Mouse (Mus musculus): ENCODE measurements around the gene Gm3033. TPM values are rescaled to one million over a fixed set of nuclear protein-coding genes. Genes with fewer than 3 reads are reported as not detected.
"Not testable (repeated sequence)": the region's sequence is repeated elsewhere in the genome, so short reads cannot be mapped to it uniquely, and the experiment has no call there.

The Gm3033 gene
- not detected in 2 replicates for polyA plus RNA-seq (2012; ENCODE audit: insufficient read depth, low replicate concordance)

DNA sequence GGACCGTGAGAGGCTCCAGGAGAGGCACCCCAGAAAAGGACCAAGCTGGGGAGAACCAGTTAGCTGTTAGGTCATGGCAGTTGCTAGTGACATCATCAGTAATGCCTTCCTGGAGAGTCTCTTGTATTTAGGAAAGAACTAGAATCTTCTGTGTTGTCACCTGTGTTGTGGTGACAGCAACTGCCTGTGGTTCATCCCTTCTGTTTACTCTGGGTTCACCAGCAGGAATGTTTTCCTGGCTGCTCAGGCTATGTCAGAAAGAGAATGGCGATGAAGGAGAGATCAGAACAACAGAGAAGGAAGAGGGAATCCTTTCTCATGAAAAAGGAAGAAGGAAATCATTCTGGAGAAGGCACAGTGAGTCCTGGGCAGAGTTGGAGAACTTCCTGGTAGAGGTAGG, at the start of gene Gm3033:
Gm3033 (plus strand) TSS at position 301 of the 400 bp plus-strand sequence.
- H3K4me1 ChIP-seq; H3K36me3 ChIP-seq (replicated peaks; ENCODE audit: low read length); H3K4me3 ChIP-seq (replicated peaks); H3K9me3 ChIP-seq; H3K27me3 ChIP-seq (replicated peaks): not testable (repeated sequence)

DNA sequence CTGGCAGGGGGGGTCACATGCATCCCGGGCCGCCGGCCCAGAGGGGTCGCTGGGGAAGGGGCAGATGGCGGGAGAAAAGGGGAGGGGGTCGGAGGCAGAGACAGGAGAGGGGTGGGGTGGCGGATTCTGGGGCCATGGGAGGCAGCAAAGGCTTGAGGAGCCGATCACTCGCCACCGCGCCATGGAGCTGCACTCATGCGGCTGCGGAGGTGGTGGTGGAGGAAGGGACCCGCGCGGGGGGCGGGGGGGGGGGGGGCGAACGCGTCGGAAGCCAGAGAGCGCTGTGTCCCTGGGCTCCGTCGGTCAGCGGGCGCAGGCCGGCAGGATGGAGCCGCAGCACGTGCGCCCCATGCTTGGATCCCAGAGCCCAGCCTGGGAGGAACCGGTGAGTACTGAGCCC, 36.3 kb upstream of the Gm3033 start, which contains the start of gene Gm3002:
Gm3002 (plus strand) TSS at position 301 of the 400 bp plus-strand sequence.
- not testable (repeated sequence) for H3K27me3 ChIP-seq (replicated peaks); H3K36me3 ChIP-seq (replicated peaks; ENCODE audit: low read length); H3K9me3 ChIP-seq; H3K4me3 ChIP-seq (replicated peaks); H3K4me1 ChIP-seq

DNA sequence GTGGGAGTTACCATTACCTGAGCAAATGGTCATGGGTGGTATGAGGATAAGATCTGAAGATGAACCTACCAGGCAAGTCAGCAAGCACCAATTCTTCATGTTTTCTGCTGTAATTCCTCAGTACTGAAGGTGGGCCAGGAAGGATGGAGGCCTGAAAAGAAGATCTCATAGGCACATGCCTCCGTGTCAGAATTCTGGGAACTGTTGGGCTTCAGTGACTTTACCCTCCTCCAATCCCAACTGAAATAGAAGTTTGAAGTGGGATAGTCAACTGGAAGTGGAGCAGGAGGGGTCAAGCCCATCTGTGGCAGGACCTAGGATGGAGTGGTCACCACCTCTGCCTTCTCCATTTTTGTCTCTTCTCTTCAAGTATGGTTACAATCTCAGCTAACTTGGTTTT, 37.8 kb downstream of the Gm3033 start, which contains the start of gene Gm2916:
Gm2916 (plus strand) TSS at position 301 of the 400 bp plus-strand sequence.
- not testable (repeated sequence) for H3K4me3 ChIP-seq (replicated peaks); H3K36me3 ChIP-seq (replicated peaks; ENCODE audit: low read length); H3K4me1 ChIP-seq; H3K9me3 ChIP-seq; H3K27me3 ChIP-seq (replicated peaks)

Other genes starting within 250 kb of the Gm3033 start
- gene Gm3012, start 211.7 kb upstream of the Gm3033 start, polyA plus RNA-seq (2012; ENCODE audit: insufficient read depth, low replicate concordance) = not detected in 2 replicates
- not detected in 2 replicates for gene Gm3020, start 194.2 kb upstream of the Gm3033 start, polyA plus RNA-seq (2012; ENCODE audit: insufficient read depth, low replicate concordance)
- gene Gm3043, start 157.5 kb upstream of the Gm3033 start, polyA plus RNA-seq (2012; ENCODE audit: insufficient read depth, low replicate concordance) = not detected in 2 replicates
- gene Gm3002, start 36.2 kb upstream of the Gm3033 start, polyA plus RNA-seq (2012; ENCODE audit: insufficient read depth, low replicate concordance) = not detected in 2 replicates
- not detected in 2 replicates for gene Gm2916, start 37.9 kb downstream of the Gm3033 start, polyA plus RNA-seq (2012; ENCODE audit: insufficient read depth, low replicate concordance)
- gene Gm3029, start 85.5 kb downstream of the Gm3033 start, polyA plus RNA-seq (2012; ENCODE audit: insufficient read depth, low replicate concordance) = not detected in 2 replicates
- not detected in 2 replicates for gene Gm3095, start 117.3 kb downstream of the Gm3033 start, polyA plus RNA-seq (2012; ENCODE audit: insufficient read depth, low replicate concordance)
- gene Gm3099, start 152.1 kb downstream of the Gm3033 start, polyA plus RNA-seq (2012; ENCODE audit: insufficient read depth, low replicate concordance) = not detected in 2 replicates
- not detected in 2 replicates for gene Gm5796, start 177.7 kb downstream of the Gm3033 start, polyA plus RNA-seq (2012; ENCODE audit: insufficient read depth, low replicate concordance)
- gene Gm3115, start 237.9 kb downstream of the Gm3033 start, polyA plus RNA-seq (2012; ENCODE audit: insufficient read depth, low replicate concordance) = not detected in 2 replicates

Data from megakaryocyte, embryonic 14.5 days (primary cell).